Mouse (Mus musculus) urinary bladder, postnatal 36 days (tissue): ENCODE measurements around the gene Nhsl1.

Experiments
- DNase-seq, 2 experiments: peaks; one replicate each; pipeline ENCODE4 v3.0.0; 2022; ENCODE audit warnings: low spot score in 2 of 2, mixed read lengths in 1 of 2

The Nhsl1 gene

DNA sequence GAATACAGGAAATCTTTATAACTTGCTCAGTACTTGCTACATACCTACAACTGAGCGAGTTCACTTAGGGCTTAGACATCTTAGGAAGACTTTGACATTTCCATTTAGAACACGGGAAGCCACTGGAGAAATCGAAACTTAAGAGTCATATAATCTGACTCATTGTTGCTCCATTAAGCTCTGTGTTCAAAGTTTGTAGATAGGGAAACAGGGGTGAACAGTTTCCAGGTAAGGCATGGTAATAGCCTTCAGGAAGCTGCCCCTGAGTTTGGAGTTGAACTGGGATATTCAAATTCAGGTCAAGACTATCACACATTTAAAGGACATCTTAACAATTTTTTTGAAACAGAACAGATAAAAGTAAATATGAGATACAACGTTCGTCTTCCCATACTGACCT is 165.9 kb downstream of the Nhsl1 start:
- DNase-seq: no peak

- no peak for DNase-seq
Observed at GRCm38 (mm10) chr10:18488239-18488803, 169.5 kb downstream of the Nhsl1 start.

DNA sequence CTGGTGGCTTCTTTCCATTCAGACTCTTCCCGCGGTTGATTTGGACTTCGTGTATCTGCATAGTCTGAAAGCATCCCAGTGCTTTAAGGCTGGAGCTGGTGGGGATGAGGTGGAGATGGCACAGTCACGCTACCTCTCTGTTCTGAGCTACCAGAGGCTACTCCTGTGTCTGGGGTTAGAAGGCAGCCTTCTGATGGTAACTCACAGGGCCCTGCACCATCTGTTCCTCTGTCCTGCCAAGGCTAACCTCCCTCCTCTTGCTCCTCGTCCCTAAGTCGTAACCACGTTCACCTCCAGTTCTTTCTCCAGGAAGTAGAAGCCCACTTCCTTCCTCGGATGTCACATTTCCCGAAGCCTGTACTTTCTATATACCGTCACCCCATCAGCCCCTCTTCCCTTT is 171.2 kb downstream of the Nhsl1 start:
- DNase-seq: no peak

GRCm38 (mm10) chr10:18491952-18492351 is 173.2 kb downstream of the Nhsl1 start:
- DNase-seq: no peak

- no peak for DNase-seq
Observed at GRCm38 (mm10) chr10:18493010-18493894, 174.5 kb downstream of the Nhsl1 start.

DNA sequence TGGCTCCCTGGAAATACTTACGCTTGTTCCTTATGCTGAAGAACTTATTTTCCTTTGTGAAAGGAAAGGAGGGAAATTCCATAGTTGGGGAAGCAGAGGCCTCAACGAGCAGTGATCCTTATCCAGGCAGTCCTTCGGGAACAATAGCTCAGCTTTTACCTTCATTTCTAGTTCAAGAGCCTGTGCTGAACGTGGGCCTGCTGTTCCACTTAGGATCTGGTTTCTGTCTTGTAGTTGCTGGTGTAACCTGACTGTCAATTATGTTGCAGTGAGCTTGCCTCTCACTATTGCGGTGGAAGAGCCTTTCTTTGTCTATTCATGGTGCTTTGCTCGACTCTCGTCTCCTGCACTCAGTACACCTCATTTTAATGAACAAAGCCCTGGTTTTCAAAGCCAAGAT is 175.5 kb downstream of the Nhsl1 start:
- no peak for DNase-seq

DNA sequence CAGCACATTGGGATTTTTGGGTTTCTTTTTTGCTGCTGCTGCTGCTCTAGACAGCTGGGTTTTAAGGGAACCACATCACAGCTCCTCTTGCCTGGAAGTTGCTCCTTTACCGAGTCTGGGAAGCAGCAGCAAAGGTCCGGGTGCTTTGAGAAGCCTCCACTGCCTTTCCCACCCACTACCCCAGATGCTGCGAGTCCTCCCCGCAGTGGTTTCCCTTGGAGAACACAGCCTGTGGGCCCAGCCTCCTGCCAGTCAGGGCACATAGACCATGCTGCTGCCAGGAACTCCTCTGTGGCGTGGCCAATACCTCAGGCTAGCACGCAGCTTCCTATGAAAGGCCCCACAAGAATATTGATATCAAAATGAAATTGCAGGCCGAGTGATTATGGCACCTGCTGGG is 178.3 kb downstream of the Nhsl1 start:
- DNase-seq: no peak

DNA sequence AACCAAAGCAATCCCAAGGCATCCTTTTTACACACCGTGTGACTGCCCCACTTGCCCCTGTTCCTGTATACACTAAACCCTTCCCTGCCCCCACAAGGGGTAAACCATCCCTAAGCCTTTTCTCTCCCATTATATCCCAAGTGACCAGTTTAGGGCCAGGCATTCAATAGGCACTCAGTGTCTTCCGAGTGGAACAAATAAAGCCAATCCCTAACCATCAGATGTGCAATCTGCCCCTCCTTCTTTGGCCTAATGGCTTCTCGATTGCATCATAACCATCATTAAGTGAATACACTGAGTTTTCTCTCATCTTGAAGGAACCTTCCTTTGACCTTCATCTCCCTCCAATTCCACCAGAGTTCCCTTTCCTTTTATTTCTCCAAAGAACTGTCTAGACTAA is 183.2 kb downstream of the Nhsl1 start:
- DNase-seq: no peak

- no peak for DNase-seq
Observed at GRCm38 (mm10) chr10:18505690-18506089, 186.9 kb downstream of the Nhsl1 start.

- no peak for DNase-seq
Observed at GRCm38 (mm10) chr10:18506501-18506946, 187.7 kb downstream of the Nhsl1 start.

DNA sequence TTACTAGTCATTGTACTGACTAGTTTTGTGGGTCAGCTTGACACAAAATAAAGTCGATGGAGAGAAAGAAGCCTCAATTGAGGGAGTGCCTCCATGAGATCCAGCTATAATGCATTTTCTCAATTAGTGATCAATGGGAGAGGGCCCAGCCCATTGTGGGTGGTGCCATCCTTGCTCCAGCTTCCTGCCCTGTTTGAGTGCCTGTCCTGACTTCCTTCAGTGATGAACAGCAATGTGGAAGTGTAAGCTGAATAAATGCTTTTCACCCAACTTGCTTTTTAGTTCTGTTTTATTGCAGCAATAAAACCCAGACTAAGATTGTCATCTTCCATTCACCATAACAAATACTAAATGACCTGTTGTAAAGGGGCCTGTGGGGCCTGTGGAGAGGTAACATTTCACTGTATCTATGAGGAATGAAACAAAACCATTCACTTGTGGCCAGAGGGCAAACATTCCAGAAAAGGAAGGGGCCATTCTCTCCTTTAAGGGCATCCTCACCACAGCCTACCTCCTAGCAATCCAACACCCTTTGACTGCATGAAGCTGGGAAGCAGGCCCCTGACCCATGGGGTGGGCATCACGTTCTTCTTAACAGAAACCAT is 189.2 kb downstream of the Nhsl1 start:
- no peak for DNase-seq

GRCm38 (mm10) chr10:18508586-18508985 is 189.8 kb downstream of the Nhsl1 start:
- DNase-seq: no peak

- no peak for DNase-seq
Observed at GRCm38 (mm10) chr10:18510663-18511062, 191.9 kb downstream of the Nhsl1 start.

- no peak for DNase-seq
Observed at GRCm38 (mm10) chr10:18511496-18511895, 192.7 kb downstream of the Nhsl1 start.

DNA sequence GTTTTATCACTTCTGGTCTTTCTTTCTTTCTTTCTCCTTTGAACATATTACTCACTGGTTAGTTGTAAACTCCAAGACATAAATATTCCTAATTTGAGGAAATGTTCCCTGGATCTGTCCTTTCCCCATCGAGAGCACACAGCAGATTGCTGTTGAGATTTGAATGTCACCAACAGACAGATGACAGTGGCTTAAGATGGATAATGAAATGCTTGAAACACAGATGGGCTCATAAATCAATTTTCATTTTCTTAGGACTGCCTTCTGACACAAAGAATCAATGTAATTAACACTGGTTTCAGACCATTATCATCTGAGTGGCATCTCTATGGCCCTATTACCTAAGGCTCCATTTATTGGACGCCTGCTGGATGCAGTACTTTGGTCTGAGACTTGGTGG is 203.8 kb downstream of the Nhsl1 start:
- DNase-seq: no peak

- DNase-seq: no peak
Observed at GRCm38 (mm10) chr10:18525311-18525710, 206.5 kb downstream of the Nhsl1 start.

DNA sequence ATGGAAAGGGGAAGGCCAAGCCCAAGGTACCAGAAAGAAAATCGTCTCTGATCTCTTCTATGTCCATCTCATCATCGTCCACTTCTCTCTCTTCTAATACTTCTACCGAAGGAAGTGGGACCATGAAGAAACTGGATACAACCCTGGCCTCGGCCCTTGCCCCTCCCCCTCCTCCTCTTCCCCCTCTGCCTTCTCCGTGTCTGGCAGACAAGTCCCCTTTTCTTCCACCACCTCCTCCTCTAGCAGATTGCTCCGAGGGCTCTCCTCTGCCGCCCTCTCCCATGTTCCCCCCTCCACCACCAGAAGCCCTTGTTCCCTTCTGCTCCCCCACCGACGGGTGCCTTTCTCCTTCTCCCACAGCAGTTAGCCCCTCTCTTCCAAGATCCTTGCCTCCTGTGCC is 206.9 kb downstream of the Nhsl1 start:
- no peak for DNase-seq

DNA sequence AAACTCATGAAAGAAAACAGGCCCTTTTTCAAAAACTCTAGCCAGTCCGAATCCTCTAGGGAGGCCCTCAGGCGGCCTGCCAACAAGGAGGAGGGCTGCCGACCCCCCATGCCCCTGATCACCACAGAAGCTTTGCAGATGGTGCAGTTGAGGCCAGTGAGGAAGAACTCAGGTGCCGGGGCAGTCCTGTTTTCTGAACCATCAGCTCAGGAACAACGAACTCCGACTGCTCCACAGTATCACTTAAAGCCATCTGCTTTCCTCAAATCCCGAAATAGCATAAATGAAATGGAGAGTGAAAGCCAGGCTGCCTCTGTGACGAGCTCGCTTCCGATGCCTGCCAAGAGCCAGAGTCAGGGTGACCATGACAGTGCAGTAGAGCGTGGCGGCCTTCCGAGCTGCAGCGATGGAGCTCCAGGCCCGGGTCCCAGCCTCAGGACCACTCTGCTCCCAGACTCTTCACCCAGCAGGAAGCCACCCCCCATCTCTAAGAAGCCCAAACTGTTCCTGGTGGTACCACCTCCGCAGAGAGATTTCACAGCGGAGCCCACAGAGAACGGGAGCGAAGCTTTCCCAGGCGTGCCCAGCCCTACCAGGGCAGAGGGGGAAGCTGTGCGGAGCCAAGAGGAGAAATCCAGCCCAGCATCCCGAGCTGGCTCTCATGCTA is 207.5 kb downstream of the Nhsl1 start:
- DNase-seq: no peak

DNA sequence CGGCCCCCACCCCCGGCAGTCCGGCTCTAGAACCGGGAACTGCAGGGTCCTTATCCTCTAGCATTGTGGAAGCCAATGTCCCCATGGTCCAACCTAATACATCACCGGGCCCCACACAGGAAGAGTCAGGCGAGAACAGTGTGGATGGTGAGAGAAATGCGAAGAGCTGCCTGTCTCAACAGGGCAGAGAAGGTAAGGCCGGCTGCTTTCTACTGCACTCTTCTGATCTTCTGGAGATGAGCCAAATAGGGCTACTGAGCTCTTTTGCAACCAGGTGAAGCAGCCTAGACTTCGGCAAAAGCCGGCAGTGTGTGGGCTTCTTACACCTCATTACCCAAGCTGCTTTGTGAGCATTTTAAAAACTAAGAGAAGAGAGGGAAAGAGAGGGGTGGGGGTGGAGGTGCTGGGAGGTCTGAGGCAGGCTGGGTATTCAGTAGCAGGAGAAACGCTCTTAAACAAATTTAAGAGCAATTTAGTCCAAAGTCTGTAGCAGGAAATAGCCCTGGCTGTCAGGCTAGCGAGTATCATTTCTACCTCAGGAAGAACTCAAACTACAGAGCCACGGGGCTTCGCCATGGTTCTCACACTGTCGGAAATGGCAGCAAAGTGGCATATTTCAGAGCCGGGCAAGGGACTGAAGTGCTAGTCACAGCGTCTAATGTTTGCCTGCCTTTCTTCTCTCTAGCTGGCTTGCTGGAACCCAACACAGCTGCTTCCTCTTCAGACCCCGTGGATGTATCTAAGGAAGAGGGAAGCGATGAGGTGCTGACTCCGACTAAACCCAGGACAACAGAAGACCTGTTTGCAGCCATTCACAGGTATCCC is 208.3 kb downstream of the Nhsl1 start:
- DNase-seq: no peak

GRCm38 (mm10) chr10:18527766-18528165 is 209.0 kb downstream of the Nhsl1 start:
- no peak for DNase-seq

DNA sequence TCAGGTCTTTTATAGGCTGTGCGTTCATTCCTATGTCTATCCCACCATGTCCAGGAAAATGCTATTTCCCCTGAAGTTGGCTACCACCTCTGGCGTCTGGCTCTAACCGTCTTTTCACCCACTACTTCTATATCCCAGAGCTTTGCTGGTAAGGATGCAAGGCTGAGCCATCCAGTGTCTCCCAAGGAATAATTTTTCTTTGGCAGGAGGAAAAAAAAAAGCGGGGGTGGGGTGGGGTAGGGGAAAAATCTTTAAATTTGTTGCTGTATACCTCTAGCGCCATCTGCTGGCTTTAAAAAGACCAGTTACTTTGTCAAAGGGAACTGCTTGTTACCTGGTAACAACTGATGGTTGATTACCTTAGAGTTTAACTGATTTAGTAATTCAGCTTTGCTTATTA is 209.7 kb downstream of the Nhsl1 start:
- DNase-seq: no peak

GRCm38 (mm10) chr10:18529177-18529576 is 210.4 kb downstream of the Nhsl1 start:
- no peak for DNase-seq
